Mouse (Mus musculus) liver, postnatal 0 days (tissue): ENCODE measurements around the gene Arhgef11. TPM values are rescaled to one million over a fixed set of nuclear protein-coding genes. Genes with fewer than 3 reads are reported as not detected.

Source experiments
- ATAC-seq: fragments of 200-750 bp; cut with Nextera tagmentation; 2 replicates; pipeline ENCODE4 v1.8.0; 2017; ENCODE audit warnings: mild to moderate bottlenecking, moderate library complexity
- DNase-seq: peaks from one replicate; pipeline ENCODE4 v3.0.0-alpha.2; 2016
- H3K27ac ChIP-seq: fragments of 300-500 bp; sonication (generic); 2 replicates; pipeline ENCODE4 v1.5.1; 2014; ENCODE audit warnings: antibody characterized with exemption, moderate library complexity, mild to moderate bottlenecking, low read depth
- H3K27me3 ChIP-seq: fragments of 300-500 bp; sonication (generic); 2 replicates; pipeline ENCODE4 v1.6.1; 2014; ENCODE audit warnings: low read length, control low read depth, mixed read lengths; ENCODE audit not compliant: insufficient read depth
- H3K36me3 ChIP-seq: fragments of 300-500 bp; sonication (generic); replicated peaks from 2 replicates; pipeline ENCODE4 v1.6.1; 2014; ENCODE audit warnings: mild to moderate bottlenecking, control low read depth, low read length, moderate library complexity, mixed read lengths; ENCODE audit not compliant: insufficient read depth
- H3K4me1 ChIP-seq: fragments of 300-500 bp; sonication (generic); 2 replicates; pipeline ENCODE4 v1.6.1; 2014; ENCODE audit warnings: antibody characterized with exemption, mild to moderate bottlenecking, control low read depth; ENCODE audit not compliant: insufficient read depth
- H3K4me2 ChIP-seq: fragments of 300-500 bp; sonication (generic); 2 replicates; pipeline ENCODE4 v1.6.1; 2014; ENCODE audit warnings: low read depth, mild to moderate bottlenecking, low read length, moderate library complexity, mixed read lengths
- H3K4me3 ChIP-seq: fragments of 300-500 bp; sonication (generic); 2 replicates; pipeline ENCODE4 v1.5.1; 2014; ENCODE audit warnings: low read depth, low read length
- H3K9ac ChIP-seq: fragments of 300-500 bp; sonication (generic); replicated peaks from 2 replicates; pipeline ENCODE4 v1.6.1; 2014; ENCODE audit warnings: mild to moderate bottlenecking, moderate library complexity
- H3K9me3 ChIP-seq: fragments of 300-500 bp; sonication (generic); 2 replicates; pipeline ENCODE4 v1.6.1; 2016; ENCODE audit warnings: mild to moderate bottlenecking, control low read depth, low read length, mixed read lengths
- CTCF ChIP-seq: sonication (generic); IDR thresholded peaks from 2 replicates; pipeline ENCODE4 v1.5.1; 2016; ENCODE audit warnings: antibody characterized with exemption, low read depth
- EP300 ChIP-seq: IDR thresholded peaks from 2 replicates; pipeline ENCODE4 v1.6.1; 2016; ENCODE audit warnings: antibody characterized with exemption, low read depth, mild to moderate bottlenecking
- WGBS: fragments of 180-500 bp; shearing (Covaris S2); extraction: QIAGEN DNeasy Blood & Tissue Kit; methylation state at CpG from one replicate; pipeline ENCODE4 v1.1.7; 2014; ENCODE audit not compliant: insufficient replicate concordance; 5-methylcytosine and 5-hydroxymethylcytosine counted together
- polyA plus RNA-seq: library from polyadenylated mRNA; unstranded; fragments of >200 nt; fragmentation: Nextera tagmentation; extraction: Ambion mirVana; gene quantifications from 2 replicates; pipeline ENCODE4 v1.2.1, GENCODE M21; 2015

Gene Arhgef11
- polyA plus RNA-seq, 1 experiment from 2014 or later, result 2.8 TPM

DNA sequence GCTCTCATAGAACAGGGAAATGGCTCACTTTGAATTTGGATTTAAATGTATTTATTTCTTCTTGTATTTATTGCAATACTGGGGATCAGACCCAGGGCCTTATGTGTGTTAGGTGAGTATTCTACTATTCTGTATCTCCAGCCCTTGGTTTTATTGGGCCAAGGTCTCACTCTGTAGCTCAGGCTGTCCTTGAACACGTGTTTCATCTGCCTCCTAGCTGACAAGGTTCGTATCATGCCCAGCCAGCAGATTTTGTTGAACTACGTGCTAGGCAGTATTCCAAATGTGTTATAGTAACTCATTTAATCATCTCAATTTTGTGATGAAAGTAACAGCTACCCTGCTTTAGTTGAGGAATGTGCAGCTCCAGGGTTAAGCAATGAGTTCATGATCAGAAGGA lies 124.7 kb downstream of the Arhgef11 start:
- TF ChIP-seq EP300, result no peak
- TF ChIP-seq CTCF, result no peak
- no peaks in the 10 kb centered on the region for H3K27me3 ChIP-seq
- WGBS, result 70% methylated on average over 3 of the region's 3 CpGs

DNA sequence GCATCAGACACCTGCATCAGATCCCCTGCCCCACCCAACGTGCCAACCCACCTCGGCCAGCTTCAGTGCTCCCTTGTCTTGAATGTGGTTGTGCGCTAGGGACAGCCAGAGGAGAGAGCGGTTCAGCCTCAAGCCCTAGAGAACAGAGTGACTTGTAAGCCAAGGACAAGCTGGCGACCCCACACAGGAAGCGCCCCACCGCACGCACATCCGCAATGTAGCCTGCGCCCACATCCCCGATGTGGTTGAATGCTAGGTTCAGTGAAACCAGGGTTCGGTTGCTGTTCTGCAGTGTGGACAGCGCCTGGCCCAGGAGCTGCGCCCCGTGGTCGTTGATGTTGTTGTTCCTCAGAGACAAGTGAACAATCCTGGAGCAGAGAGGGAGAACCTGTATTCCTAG lies 125.4 kb downstream of the Arhgef11 start:
- no peak for DNase-seq
- Histone ChIP-seq H3K36me3 (peaks cover 3% of the 10 kb centered on the region; the same call in 1 of the 2 replicates), H3K4me2 (no peak overlapping the region), H3K27me3 (no peaks in the 10 kb centered on the region), H3K4me3 (no peak overlapping the region), H3K9me3 (no peaks in the 10 kb centered on the region), H3K9ac (no peak overlapping the region), H3K27ac (no peak overlapping the region), H3K4me1 (no peaks in the 10 kb centered on the region)
- ATAC-seq, result no peak
- 59% methylated on average over 16 of the region's 16 CpGs for WGBS
- TF ChIP-seq EP300 (no peak), CTCF (no peak)

More for the DNA sequence above, 124.7 kb downstream of the Arhgef11 start:
- DNase-seq (no peak), ATAC-seq (no peak)
- H3K4me2 ChIP-seq, result no peak overlapping the region
- no peak overlapping the region for H3K4me3 ChIP-seq
- H3K4me1 ChIP-seq, result no peaks in the 10 kb centered on the region
- H3K36me3 ChIP-seq, result peaks cover 9% of the 10 kb centered on the region
- H3K9ac ChIP-seq, result no peak overlapping the region
- H3K27ac ChIP-seq, result no peak overlapping the region
- H3K9me3 ChIP-seq, result no peaks in the 10 kb centered on the region

DNA sequence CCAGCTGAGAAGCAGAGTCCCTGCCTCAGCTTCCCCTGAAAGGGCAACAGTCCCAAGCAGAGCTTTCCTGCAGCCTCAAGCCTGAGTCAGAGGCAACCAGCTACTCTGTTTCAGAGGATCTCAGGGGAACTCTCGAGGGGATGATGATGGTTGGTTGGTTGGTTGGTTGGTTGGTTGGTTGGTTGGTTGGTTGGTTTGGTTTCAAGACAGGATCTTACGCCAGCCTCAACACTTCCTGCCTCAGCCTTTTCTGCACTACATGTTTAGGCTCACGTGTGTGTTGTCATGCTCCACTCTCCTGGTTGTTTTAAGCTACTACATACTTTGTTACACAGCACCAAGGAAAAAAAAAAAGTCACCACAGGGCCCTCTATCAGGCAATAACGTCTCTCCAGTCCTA lies 126.6 kb downstream of the Arhgef11 start:
- no peaks in the 10 kb centered on the region; the same call in 1 of the 2 replicates for H3K36me3 ChIP-seq
- H3K4me3 ChIP-seq, result no peak overlapping the region
- H3K9me3 ChIP-seq, result no peaks in the 10 kb centered on the region
- ATAC-seq (no peak), DNase-seq (no peak)
- H3K27me3 ChIP-seq, result no peaks in the 10 kb centered on the region
- no peak overlapping the region for H3K9ac ChIP-seq
- TF ChIP-seq CTCF, result no peak
- no peak for TF ChIP-seq EP300
- 46% methylated on average over 4 of the region's 4 CpGs for WGBS
- H3K27ac ChIP-seq, result no peak overlapping the region
- H3K4me2 ChIP-seq, result no peak overlapping the region
- no peaks in the 10 kb centered on the region for H3K4me1 ChIP-seq

DNA sequence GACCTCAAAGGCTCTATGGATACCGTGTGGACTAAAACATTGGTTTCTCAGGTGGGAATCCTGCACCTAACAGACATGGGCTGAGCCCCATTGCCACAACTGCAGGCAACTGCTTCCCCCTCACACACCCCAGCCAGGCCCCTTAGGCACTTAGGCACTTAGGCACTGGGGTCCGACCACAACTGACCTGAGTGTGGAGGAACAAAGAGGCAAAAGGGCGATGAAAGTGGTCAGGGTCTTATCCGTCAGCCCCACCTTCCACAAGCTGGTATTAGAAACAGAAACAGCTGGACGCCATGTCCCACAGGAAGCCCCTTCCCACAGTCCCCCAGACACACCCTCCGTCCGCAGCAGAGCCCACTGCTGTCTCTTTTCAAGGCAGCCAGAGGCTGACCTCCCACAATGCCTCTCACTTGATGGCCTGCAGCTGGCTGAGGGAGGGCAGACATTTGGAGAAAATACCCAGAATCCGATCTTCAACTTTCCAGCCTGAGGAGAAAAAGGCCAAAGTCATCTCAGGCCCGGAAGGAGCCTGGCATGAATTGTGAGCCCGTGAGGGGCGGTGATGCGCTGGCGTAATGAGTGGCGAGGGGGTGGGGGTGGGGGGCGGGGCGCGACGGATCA lies 127.8 kb downstream of the Arhgef11 start:
- H3K9ac ChIP-seq, result no peak overlapping the region
- TF ChIP-seq EP300, result no peak
- TF ChIP-seq CTCF, result no peak
- H3K27ac ChIP-seq, result no peak overlapping the region
- no peak overlapping the region for H3K4me3 ChIP-seq
- H3K36me3 ChIP-seq, result no peaks in the 10 kb centered on the region; the same call in 1 of the 2 replicates
- DNase-seq, result no peak
- H3K9me3 ChIP-seq, result no peaks in the 10 kb centered on the region
- H3K27me3 ChIP-seq, result no peaks in the 10 kb centered on the region
- H3K4me1 ChIP-seq, result no peaks in the 10 kb centered on the region
- WGBS, result 52% methylated on average over 18 of the region's 18 CpGs
- ATAC-seq, result no peak
- no peak overlapping the region for H3K4me2 ChIP-seq

DNA sequence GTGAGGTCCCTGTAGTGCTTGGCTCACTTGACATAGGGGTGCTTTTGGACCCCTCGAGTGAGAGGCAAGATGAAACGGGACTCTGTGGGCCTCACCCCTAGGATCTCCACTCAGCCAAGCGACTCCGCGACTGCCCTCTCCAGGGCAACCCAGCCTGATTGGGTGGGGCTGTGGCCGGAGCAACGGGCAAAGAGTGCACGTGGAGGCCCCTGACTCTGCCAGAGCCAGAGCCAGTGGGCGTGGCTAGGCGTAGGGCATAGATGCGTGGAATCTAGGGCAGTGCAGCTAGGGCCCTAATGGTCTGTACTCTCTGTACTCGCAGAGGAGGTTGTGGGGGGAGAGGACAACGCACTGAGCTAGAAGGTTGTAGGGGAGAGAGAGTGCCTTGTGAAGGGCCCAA lies 131.1 kb downstream of the Arhgef11 start, which contains the start of gene Lrrc71:
Gene Lrrc71 (minus strand): TSS at position 195 of the 400 bp plus-strand sequence.
- Histone ChIP-seq H3K4me2 (no peak within 1 kb of the TSS), H3K27me3 (no peaks in the 10 kb centered on the region), H3K4me1 (no peaks in the 10 kb centered on the region), H3K36me3 (no peaks in the 10 kb centered on the region), H3K9me3 (no peaks in the 10 kb centered on the region), H3K27ac (no peak within 1 kb of the TSS), H3K4me3 (no peak within 1 kb of the TSS), H3K9ac (no peak within 1 kb of the TSS)
- TF ChIP-seq CTCF, result no peak
- no peak for TF ChIP-seq EP300
- DNase-seq, result no peak
- no peak; the same call in 1 of the 2 replicates for ATAC-seq
- 57% methylated on average over 13 of the region's 13 CpGs for WGBS

DNA sequence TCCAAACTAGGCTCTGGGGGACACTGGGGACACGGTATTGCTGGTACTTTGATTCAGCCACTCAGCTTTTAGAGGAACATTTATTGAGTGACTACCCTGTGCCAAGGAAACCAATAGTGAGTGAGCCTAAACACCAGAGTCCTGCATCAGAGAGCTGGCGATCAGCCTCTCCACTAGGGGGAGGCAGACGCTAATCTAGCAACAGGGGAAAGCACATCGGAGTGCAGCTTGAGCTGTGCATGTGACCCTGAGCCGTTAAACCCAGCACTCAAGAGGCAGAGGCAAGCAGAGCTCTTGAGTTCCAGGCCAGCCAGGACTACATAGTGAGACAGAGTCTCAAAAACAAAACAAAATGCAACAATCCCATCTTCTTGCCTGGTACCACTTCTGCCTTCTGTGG lies 131.7 kb downstream of the Arhgef11 start:
- peak; percentile 67 for DNase-seq

More for the DNA sequence above, 131.7 kb downstream of the Arhgef11 start:
- H3K4me2 ChIP-seq, result no peak overlapping the region
- H3K9me3 ChIP-seq, result no peaks in the 10 kb centered on the region
- no peak overlapping the region for H3K9ac ChIP-seq
- H3K27me3 ChIP-seq, result no peaks in the 10 kb centered on the region
- H3K4me1 ChIP-seq, result no peaks in the 10 kb centered on the region
- no peak overlapping the region for H3K4me3 ChIP-seq
- WGBS, result 18% methylated on average over 5 of the region's 5 CpGs
- no peak overlapping the region for H3K27ac ChIP-seq
- TF ChIP-seq CTCF, result peak; percentile 85
- TF ChIP-seq EP300, result no peak
- no peaks in the 10 kb centered on the region for H3K36me3 ChIP-seq
- peak; percentile 57; the same call in 1 of the 2 replicates for ATAC-seq
